Mouse (Mus musculus) gastrocnemius, postnatal 10 days (tissue): ENCODE measurements around the gene Tpm1. TPM values are rescaled to one million over a fixed set of nuclear protein-coding genes. Genes with fewer than 3 reads are reported as not detected.
A peak's percentile ranks its signal among the peaks of the same experiment; 100 is the strongest.

Experiments
- DNase-seq: peaks from one replicate; pipeline ENCODE4 v3.0.0; 2021; ENCODE audit warnings: mixed read lengths
- total RNA-seq, 2 experiments: library from RNA; stranded (reverse); gene quantifications; 2 replicates each; pipeline ENCODE4 v1.2.3; 2021

Tpm1 gene
- total RNA-seq, 2 experiments from 2014 or later = 16,629 to 18,397 TPM

GRCm38 (mm10) chr9:66985377-66985776, 63.8 kb downstream of the Tpm1 start:
- DNase-seq = no peak

GRCm38 (mm10) chr9:66982085-66982484, 67.1 kb downstream of the Tpm1 start:
- DNase-seq = no peak

DNA sequence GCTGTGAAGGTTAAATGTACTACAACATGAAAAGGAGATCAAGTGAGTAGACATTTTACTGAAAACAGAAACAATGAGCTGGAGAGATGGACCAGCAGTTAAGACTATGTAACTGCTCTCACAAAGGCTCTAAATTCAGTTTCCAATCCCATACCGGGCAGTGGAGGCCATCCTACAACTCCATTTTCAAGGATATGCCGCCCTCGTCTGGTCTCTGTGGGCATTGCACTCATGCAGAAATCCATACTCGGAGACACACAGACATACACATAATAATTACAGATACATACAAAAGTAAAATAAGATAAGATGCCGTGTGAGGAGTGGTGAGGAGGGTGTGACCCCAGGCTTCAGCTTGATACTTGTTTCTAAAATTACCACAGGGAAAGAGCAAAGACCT, 68.7 kb downstream of the Tpm1 start:
- peak; percentile 77 for DNase-seq

DNA sequence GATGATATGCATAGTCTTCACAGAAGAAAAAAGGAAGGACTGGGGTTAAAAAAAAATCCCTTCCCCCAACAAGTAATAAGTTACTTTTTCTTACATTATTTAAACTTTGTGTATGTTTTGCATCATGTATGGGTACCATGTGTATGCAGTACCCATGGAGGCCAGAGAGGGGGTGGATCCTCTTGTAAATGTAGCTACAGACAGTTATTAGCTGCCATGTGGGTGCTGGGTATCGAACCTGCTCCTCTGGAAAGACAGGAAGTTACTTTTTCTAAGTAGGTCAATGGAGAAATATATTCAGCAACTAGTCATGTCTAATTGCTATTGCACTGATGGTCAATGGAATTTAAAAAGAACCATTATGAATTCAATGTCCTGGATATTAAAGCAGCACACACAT, 70.7 kb downstream of the Tpm1 start:
- DNase-seq = no peak

DNA sequence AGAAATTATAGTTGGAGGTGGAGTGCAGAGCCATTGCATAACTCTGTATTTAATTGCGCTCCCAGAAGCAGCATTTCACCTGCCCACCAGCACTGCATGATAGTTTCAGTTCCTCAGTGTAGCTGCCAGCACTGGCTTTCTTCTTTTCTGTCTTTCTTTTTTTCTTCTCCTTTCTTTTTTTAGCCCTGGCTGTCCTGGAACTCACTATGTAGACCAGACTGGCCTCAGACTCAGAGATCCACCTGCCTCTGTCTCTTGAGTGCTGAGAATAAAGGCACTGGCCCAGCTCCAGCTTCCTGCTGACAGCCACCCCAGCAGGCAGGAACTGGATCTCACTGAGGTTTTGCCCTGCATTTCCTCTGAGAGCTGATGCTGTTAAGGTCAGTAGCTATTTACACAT, 71.2 kb downstream of the Tpm1 start:
- no peak for DNase-seq

- no peak for DNase-seq
Observed at GRCm38 (mm10) chr9:66977121-66977520, 72.1 kb downstream of the Tpm1 start.

DNA sequence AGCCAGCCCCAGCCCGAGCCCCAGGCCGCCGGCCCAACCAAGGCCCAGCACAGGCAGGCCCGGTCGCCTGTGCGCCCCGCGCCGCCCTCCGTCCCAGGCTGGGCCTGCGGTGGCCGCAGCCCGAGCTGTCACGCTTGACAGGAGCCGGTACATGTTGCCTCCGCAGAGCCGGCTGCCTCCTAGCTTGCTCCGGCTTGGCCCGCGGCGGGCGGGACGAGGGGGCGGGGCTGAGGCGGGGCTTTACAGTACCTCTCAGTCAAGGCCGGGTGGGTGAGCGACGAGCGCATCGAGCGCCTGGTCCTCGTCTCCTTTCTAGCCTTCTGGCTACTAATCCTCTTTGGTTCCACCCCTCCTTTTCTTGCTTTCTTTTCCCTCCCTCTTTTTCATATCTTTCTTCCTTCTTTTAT, 74.0 kb downstream of the Tpm1 start, which contains the start of gene Lactb:
Gene Lactb, minus strand, starts transcription at position 246 of the 407 bp plus-strand sequence.
- DNase-seq = peak; percentile 97

GRCm38 (mm10) chr9:66974721-66975225, 74.4 kb downstream of the Tpm1 start:
- DNase-seq = peak; percentile 76

Other genes starting within 250 kb of the Tpm1 start
- gene Aph1c, start 214.7 kb downstream of the Tpm1 start, total RNA-seq = 1 to 10 TPM in 1 of 2 experiments, under 1 TPM in 1; 0.59 to 1.7 TPM
- gene Rab8b, start 129.7 kb downstream of the Tpm1 start, total RNA-seq = 10 to 100 TPM; 12.6 to 15.4 TPM
- gene Rps27l, start 103.3 kb downstream of the Tpm1 start, total RNA-seq = 100 to 1,000 TPM; 215 to 237 TPM
- gene Lactb, start 73.9 kb downstream of the Tpm1 start, total RNA-seq = 10 to 100 TPM; 19.1 to 22.4 TPM